Mouse (Mus musculus): ENCODE results near the gene Zfp628.

Gene Zfp628

GRCm38 (mm10) chr7:4918681-4919080, 3.7 kb downstream of the Zfp628 start:
- no peak for DNase-seq (ENCODE audit: low spot score in 2 of 2)

- no peak for DNase-seq (ENCODE audit: low spot score in 2 of 2)
Measured at GRCm38 (mm10) chr7:4919096-4919495, 4.1 kb downstream of the Zfp628 start.

GRCm38 (mm10) chr7:4919971-4920370, 5.0 kb downstream of the Zfp628 start:
- no peak for DNase-seq (ENCODE audit: low spot score in 2 of 2)

GRCm38 (mm10) chr7:4920496-4920895, 5.5 kb downstream of the Zfp628 start:
- DNase-seq (ENCODE audit: low spot score in 2 of 2), result no peak

- no peak for DNase-seq (ENCODE audit: low spot score in 2 of 2)
Measured at GRCm38 (mm10) chr7:4920976-4921823, 6.2 kb downstream of the Zfp628 start.

- no peak for DNase-seq (ENCODE audit: low spot score in 2 of 2)
Measured at GRCm38 (mm10) chr7:4921824-4922482, 6.9 kb downstream of the Zfp628 start, which contains the start of gene Nat14. TSS of gene Nat14 (plus strand) at chr7:4922028.

- DNase-seq (ENCODE audit: low spot score in 2 of 2), result peak; percentile 59 to 81
Measured at GRCm38 (mm10) chr7:4922508-4922907, 7.5 kb downstream of the Zfp628 start.

GRCm38 (mm10) chr7:4922931-4923565, 8.0 kb downstream of the Zfp628 start:
- peak; percentile 62 to 85 for DNase-seq (ENCODE audit: low spot score in 2 of 2)

DNA sequence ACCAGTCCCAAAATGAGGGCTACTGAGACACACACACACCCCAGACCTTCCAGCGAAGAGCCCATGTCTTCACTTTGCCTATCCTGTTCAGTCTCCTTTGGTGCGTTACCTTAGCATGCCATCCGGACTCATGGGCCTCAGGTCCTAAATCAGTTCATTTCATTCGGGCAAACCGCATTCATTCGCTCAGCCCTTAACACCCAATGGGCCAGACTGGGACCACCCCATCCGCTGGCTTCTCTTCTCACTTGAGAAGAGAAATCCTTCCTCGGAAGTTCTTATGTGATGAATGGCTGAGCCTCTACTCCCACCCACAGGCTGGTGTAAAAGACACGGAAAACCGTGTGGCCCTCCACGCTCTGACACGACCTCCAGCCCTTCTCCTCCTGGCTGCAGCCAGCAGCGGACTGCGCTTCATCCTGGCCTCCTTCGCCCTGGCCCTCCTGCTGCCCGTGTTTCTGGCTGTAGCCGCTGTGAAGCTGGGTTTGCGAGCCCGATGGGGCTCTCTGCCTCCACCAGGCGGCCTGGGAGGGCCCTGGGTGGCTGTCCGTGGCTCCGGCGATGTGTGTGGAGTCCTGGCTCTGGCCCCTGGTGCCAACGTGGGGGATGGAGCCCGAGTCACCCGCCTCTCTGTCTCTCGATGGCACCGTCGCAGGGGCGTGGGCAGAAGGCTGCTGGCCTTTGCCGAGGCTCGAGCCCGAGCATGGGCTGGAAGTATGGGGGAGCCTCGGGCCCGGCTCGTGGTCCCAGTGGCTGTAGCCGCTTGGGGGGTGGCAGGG, 8.8 kb downstream of the Zfp628 start:
- DNase-seq (ENCODE audit: low spot score in 2 of 2), result peak in 1 of 2 experiments; percentile 60

GRCm38 (mm10) chr7:4924483-4924882, 9.5 kb downstream of the Zfp628 start:
- no peak for DNase-seq (ENCODE audit: low spot score in 2 of 2)

DNA sequence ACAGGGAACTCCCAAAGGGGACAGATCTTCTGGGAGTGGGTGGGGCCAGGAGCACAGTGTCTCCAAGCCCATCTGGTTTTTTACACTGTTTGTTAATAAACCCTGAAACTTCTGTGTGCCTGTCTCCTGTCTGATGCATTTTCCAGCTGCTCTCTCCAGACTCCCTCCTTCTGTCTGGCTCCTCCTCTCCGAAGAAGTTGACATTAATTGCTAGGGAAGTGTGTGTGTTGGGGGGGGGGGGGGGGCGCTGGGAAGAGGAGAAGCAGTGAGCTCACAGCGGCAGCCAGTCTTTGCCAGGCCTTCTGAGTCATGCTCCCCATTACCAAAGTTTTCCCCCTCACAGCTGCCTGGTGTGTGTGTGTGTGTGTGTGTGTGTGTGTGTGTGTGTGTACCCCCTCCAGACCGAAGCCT, 9.9 kb downstream of the Zfp628 start:
- no peak for DNase-seq (ENCODE audit: low spot score in 2 of 2)

DNA sequence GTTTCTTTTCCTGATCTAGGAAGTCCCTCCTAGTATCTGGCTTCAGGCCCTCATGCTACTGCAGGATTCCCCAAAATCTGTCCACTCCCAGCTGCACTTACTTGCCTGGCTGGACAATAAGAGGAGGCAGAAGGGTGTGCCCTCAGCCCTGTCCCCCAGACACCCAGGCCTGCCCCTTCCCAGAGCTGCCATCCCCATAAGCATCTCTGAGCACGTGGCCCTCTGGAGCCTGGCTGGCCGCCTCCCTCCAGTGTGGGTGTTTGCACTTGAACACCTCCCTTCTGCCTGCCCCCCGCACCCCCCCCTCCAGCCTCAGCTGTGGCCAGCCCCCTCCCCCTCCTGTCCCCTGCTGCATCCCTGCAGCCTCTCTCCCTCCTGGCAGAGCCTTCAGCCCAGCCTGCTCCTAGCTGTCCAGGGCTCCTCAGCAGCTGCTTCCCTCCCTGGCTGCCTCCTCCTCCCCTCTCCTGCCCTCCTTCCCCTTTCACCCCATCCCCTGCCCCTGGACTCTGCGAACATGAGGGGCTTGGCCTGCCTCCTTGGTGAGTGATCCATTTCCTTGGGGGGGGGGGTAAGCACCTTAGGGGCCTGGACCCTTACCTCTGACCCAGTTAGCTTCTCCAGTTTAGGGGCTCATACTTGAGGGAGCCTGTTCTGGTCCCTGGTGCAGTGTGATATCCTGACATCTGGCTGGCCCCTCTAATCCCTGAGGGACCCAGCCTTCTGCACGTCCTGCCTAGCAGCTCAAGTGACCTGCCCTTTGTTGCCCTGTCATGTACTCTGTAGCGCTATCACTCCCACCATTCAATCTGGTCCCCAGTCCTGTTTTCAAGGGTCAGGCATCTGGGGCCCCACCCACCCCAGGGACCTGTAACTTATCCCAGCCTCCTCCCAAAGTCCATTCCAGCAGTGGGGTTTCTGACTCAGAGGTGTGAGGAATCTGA, 10.7 kb downstream of the Zfp628 start, which contains the start of gene Ssc5d:
Gene Ssc5d (plus strand): TSS at position 345 of the 941 bp plus-strand sequence.
- DNase-seq (ENCODE audit: low spot score in 2 of 2), result peak in 1 of 2 experiments; percentile 51

- DNase-seq (ENCODE audit: low spot score in 2 of 2), result no peak
Measured at GRCm38 (mm10) chr7:4926849-4927248, 11.8 kb downstream of the Zfp628 start.

- no peak for DNase-seq (ENCODE audit: low spot score in 2 of 2)
Measured at GRCm38 (mm10) chr7:4927711-4928110, 12.7 kb downstream of the Zfp628 start.

- no peak for DNase-seq (ENCODE audit: low spot score in 2 of 2)
Measured at GRCm38 (mm10) chr7:4928323-4928722, 13.3 kb downstream of the Zfp628 start.

DNA sequence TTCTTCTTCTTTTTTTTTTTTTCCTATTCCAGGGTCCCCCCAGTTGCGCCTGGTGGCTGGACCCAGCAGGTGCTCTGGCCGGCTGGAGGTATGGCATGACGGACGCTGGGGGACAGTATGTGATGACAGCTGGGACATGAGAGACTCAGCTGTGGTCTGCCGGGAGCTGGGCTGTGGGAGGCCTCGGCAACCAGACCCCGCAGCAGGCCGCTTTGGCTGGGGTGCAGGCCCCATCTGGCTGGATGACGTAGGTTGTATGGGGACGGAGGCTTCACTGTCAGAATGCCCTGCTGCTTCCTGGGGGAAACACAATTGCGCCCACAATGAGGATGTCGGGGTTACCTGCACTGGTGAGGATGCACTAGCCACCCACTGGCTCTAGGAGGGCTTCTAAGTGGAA, 18.1 kb downstream of the Zfp628 start:
- no peak for DNase-seq (ENCODE audit: low spot score in 2 of 2)

- no peak for DNase-seq (ENCODE audit: low spot score in 2 of 2)
Measured at GRCm38 (mm10) chr7:4934160-4934914, 19.3 kb downstream of the Zfp628 start.

DNA sequence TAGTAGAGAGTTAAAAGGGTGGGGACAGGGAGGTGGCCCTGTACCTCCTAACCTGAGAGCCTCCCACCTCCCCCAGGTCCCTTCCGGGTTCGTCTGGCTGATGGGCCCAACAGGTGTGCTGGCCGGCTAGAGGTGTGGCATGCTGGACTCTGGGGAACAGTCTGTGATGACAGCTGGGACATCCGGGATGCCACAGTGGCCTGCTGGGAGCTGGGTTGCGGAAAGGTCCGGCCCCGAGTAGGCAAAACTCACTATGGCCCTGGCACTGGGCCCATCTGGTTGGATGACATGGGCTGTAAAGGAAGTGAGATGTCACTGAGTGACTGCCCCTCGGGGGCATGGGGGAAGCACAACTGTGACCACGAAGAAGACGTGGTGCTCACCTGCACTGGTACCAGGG, 21.8 kb downstream of the Zfp628 start:
- DNase-seq (ENCODE audit: low spot score in 2 of 2), result no peak

DNA sequence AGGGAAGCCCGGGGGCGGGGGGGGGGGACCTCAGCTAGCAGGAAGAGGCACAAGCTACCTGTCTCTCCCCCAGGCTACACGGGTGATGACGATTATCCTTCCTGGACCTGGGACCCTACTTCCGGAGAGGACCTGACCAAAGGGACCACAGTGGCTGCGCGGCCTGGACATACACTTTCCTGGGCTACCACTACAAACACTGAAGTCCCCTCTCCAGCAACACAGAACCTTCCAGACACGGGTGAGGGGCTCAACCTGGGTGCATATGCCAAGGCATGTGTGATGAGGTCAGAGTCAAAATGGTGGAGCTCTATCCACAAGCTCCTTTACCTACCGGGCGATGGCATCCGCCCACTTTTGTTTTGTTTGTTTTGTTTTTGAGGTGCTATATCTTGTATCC, 22.4 kb downstream of the Zfp628 start:
- no peak for DNase-seq (ENCODE audit: low spot score in 2 of 2)

DNA sequence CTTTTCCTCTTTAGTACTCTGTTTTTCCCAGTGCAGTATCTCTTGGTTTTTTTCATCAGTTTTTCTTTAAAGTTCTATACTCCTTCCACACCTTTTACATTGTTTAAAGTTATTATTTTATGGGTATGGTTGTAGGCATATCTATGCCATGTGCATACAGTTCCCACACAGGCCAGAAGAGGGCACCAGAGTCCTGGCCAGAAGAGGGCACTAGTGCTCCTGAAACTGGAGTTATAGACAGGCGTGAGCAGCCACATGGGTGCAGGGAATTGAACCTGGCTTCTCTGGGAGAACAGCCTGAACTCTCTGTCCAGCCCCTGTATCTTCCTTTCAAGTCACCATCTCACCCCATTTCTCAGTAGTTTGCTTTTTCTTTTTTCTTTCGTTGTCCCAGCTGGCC, 23.4 kb downstream of the Zfp628 start:
- peak in 1 of 2 experiments; percentile 76 for DNase-seq (ENCODE audit: low spot score in 2 of 2)
